Mouse (Mus musculus) thymus, postnatal 4 days (tissue): Measurements from ENCODE around the gene Col5a1.

Experiments used
- DNase-seq: peaks from one replicate; pipeline ENCODE4 v3.0.0; 2021

Col5a1 gene

GRCm38 (mm10) chr2:27923718-27924117 lies 37.5 kb downstream of the Col5a1 start:
- DNase-seq: no peak

- no peak for DNase-seq
Measured at GRCm38 (mm10) chr2:27924463-27924862, 38.2 kb downstream of the Col5a1 start.

GRCm38 (mm10) chr2:27926478-27927165 lies 40.4 kb downstream of the Col5a1 start:
- peak; percentile 37 for DNase-seq

- DNase-seq: no peak
Measured at GRCm38 (mm10) chr2:27930471-27931015, 44.3 kb downstream of the Col5a1 start.

- no peak for DNase-seq
Measured at GRCm38 (mm10) chr2:27931130-27931529, 44.9 kb downstream of the Col5a1 start.

GRCm38 (mm10) chr2:27931971-27932370 lies 45.7 kb downstream of the Col5a1 start:
- no peak for DNase-seq

- no peak for DNase-seq
Measured at GRCm38 (mm10) chr2:27934269-27934668, 48.0 kb downstream of the Col5a1 start.

GRCm38 (mm10) chr2:27934831-27935230 lies 48.6 kb downstream of the Col5a1 start:
- no peak for DNase-seq

GRCm38 (mm10) chr2:27935441-27935840 lies 49.2 kb downstream of the Col5a1 start:
- DNase-seq: no peak

- no peak for DNase-seq
Measured at GRCm38 (mm10) chr2:27936607-27937191, 50.5 kb downstream of the Col5a1 start.

- DNase-seq: no peak
Measured at GRCm38 (mm10) chr2:27939433-27939832, 53.2 kb downstream of the Col5a1 start.

GRCm38 (mm10) chr2:27940144-27940543 lies 53.9 kb downstream of the Col5a1 start:
- no peak for DNase-seq

GRCm38 (mm10) chr2:27947252-27947651 lies 61.0 kb downstream of the Col5a1 start:
- DNase-seq: no peak

GRCm38 (mm10) chr2:27947917-27948316 lies 61.7 kb downstream of the Col5a1 start:
- DNase-seq: no peak

GRCm38 (mm10) chr2:27953866-27954265 lies 67.6 kb downstream of the Col5a1 start:
- no peak for DNase-seq

- no peak for DNase-seq
Measured at GRCm38 (mm10) chr2:27954924-27955323, 68.7 kb downstream of the Col5a1 start.

GRCm38 (mm10) chr2:27956751-27957150 lies 70.5 kb downstream of the Col5a1 start:
- DNase-seq: no peak

- no peak for DNase-seq
Measured at GRCm38 (mm10) chr2:27957184-27957583, 71.0 kb downstream of the Col5a1 start.

GRCm38 (mm10) chr2:27959275-27959674 lies 73.0 kb downstream of the Col5a1 start:
- no peak for DNase-seq

GRCm38 (mm10) chr2:27961190-27961589 lies 75.0 kb downstream of the Col5a1 start:
- DNase-seq: no peak

- no peak for DNase-seq
Measured at GRCm38 (mm10) chr2:27962406-27962805, 76.2 kb downstream of the Col5a1 start.

GRCm38 (mm10) chr2:27969158-27969557 lies 82.9 kb downstream of the Col5a1 start:
- DNase-seq: peak; percentile 33

- DNase-seq: peak; percentile 81
Measured at GRCm38 (mm10) chr2:27973840-27974239, 87.6 kb downstream of the Col5a1 start.

GRCm38 (mm10) chr2:27975786-27976185 lies 89.6 kb downstream of the Col5a1 start:
- no peak for DNase-seq
